Mouse (Mus musculus) cerebellum, postnatal 25 days (tissue): Measurements from ENCODE around the gene Cblb.
A peak's percentile ranks its signal among the peaks of the same experiment; 100 is the strongest.

Source experiments
- DNase-seq, 2 experiments: peaks; one replicate each; pipeline ENCODE4 v3.0.0; 2021; ENCODE audit warnings: mixed read lengths in 2 of 2

The Cblb gene

GRCm38 (mm10) chr16:52076652-52077051 lies 45.6 kb downstream of the Cblb start:
- peak; percentile 81 to 86 for DNase-seq

- DNase-seq: no peak
These were observed 46.9 kb downstream of the Cblb start for GRCm38 (mm10) chr16:52077901-52078300.

GRCm38 (mm10) chr16:52078758-52079474 lies 47.9 kb downstream of the Cblb start:
- DNase-seq: no peak

- no peak for DNase-seq
These were observed 48.4 kb downstream of the Cblb start for GRCm38 (mm10) chr16:52079475-52079823.

- DNase-seq: no peak
These were observed 49.8 kb downstream of the Cblb start for GRCm38 (mm10) chr16:52080619-52081395.

GRCm38 (mm10) chr16:52081756-52082155 lies 50.7 kb downstream of the Cblb start:
- DNase-seq: no peak

GRCm38 (mm10) chr16:52086793-52087450 lies 55.9 kb downstream of the Cblb start:
- DNase-seq: no peak

GRCm38 (mm10) chr16:52089354-52089753 lies 58.3 kb downstream of the Cblb start:
- no peak for DNase-seq

- DNase-seq: no peak
These were observed 59.9 kb downstream of the Cblb start for GRCm38 (mm10) chr16:52090899-52091298.

GRCm38 (mm10) chr16:52093325-52094253 lies 62.6 kb downstream of the Cblb start:
- no peak for DNase-seq

- no peak for DNase-seq
These were observed 63.9 kb downstream of the Cblb start for GRCm38 (mm10) chr16:52094735-52095459.

- no peak for DNase-seq
These were observed 64.6 kb downstream of the Cblb start for GRCm38 (mm10) chr16:52095643-52096042.

GRCm38 (mm10) chr16:52100466-52100865 lies 69.4 kb downstream of the Cblb start:
- no peak for DNase-seq

- DNase-seq: no peak
These were observed 73.6 kb downstream of the Cblb start for GRCm38 (mm10) chr16:52104608-52105007.

- DNase-seq: no peak
These were observed 76.8 kb downstream of the Cblb start for GRCm38 (mm10) chr16:52107836-52108235.

GRCm38 (mm10) chr16:52114473-52114872 lies 83.4 kb downstream of the Cblb start:
- no peak for DNase-seq

GRCm38 (mm10) chr16:52119003-52119402 lies 88.0 kb downstream of the Cblb start:
- DNase-seq: no peak

GRCm38 (mm10) chr16:52124974-52125373 lies 93.9 kb downstream of the Cblb start:
- no peak for DNase-seq

GRCm38 (mm10) chr16:52125896-52126295 lies 94.9 kb downstream of the Cblb start:
- DNase-seq: no peak

GRCm38 (mm10) chr16:52129357-52129905 lies 98.4 kb downstream of the Cblb start:
- no peak for DNase-seq

- DNase-seq: no peak
These were observed 101.9 kb downstream of the Cblb start for GRCm38 (mm10) chr16:52132808-52133490.
